Comparison of ENCODE assay signal across 13 mouse cellular contexts in genomic region chr5:103405921-103406320, GRCm38 (mm10). TPM values are rescaled to one million over a fixed set of nuclear protein-coding genes. Genes with fewer than 3 reads are reported as not detected.
DNase-seq lines count a peak whose midpoint lies in the region.
"Had no signal": no experiment of that assay in that cellular context is flagged by ENCODE, and none has a peak within 500 bp of the region (broad histone marks: within the 10 kb centered on the region; RNA-seq: fewer than 3 reads in every experiment).

No protein-coding gene starts in this region.

- intact Hi-C loops in heart, postnatal 25 days (cut with DNase I) = no loop called here
- intact Hi-C loops in left cerebral cortex, postnatal 14 days (cut with DNase I) = no loop called here

- peak; percentile 80 for DNase-seq in heart, adult 11 months
- DNase-seq in heart, postnatal 25 days (ENCODE audit: low spot score) = no peak
- DNase-seq in left cerebral cortex, postnatal 14 days (ENCODE audit: low spot score in 2 of 2) = peak; percentile 26 to 49
- no peak for DNase-seq in left cerebral cortex, adult 11 months (ENCODE audit: low spot score)
- peak; percentile 30 for DNase-seq in retina, postnatal 1 day
- no peak for DNase-seq in retina, embryonic 14.5 days (ENCODE audit: low spot score)
- DNase-seq in mesoderm, embryonic 11.5 days (ENCODE audit: low read depth, low spot score) = peak; percentile 46
- DNase-seq: adrenal gland, adult 2 months; B cell, adult 2 months; cerebellum, adult 8-10 months; gastrocnemius, adult 2 months; heart, postnatal 4 days; liver, postnatal 0 days had no signal

RNA-seq across cellular contexts. Expression of gene Ptpn13, which starts 19.1 kb away (rescaled TPM):
- total RNA-seq in heart, postnatal 25 days (2021) = 1 to 10 TPM; 6.1 to 6.6 TPM
- 1 to 10 TPM; 8.3 to 9.6 TPM for total RNA-seq in left cerebral cortex, postnatal 14 days (2021)

Comparison
In these comparisons a context has a peak if more than half of its experiments do, and no peak if none do; other contexts are left out.
1. DNase-seq: peak in heart, adult 11 months (single experiment), left cerebral cortex, postnatal 14 days (2 of 2), retina, postnatal 1 day (single experiment) and mesoderm, embryonic 11.5 days (single experiment); none in heart, postnatal 25 days (single experiment), left cerebral cortex, adult 11 months (single experiment) and retina, embryonic 14.5 days (single experiment).